Mouse (Mus musculus) common myeloid progenitor, adult 5-6 weeks (primary cell): ENCODE results near the gene Stxbp5. TPM values are rescaled to one million over a fixed set of nuclear protein-coding genes. Genes with fewer than 3 reads are reported as not detected.

ENCODE experiments used
- ATAC-seq: replicated peaks from 2 replicates; pipeline ENCODE4 v1.8.0; 2016; ENCODE audit warnings: low read depth, mild to moderate bottlenecking, moderate TSS enrichment, inconsistent platforms; ENCODE audit not compliant: poor library complexity, severe bottlenecking
- total RNA-seq: library from RNA; stranded (forward); fragments of 200-1000, 187-1606 nt; gene quantifications from 2 replicates; pipeline ENCODE4 v1.2.3, GENCODE M21; 2017

Stxbp5 gene
- total RNA-seq, 1 experiment from 2014 or later, result 51.8 TPM

GRCm38 (mm10) chr10:9770261-9770660 lies 130.6 kb downstream of the Stxbp5 start:
- ATAC-seq, result no peak

GRCm38 (mm10) chr10:9763831-9764230 lies 137.0 kb downstream of the Stxbp5 start:
- no peak for ATAC-seq

DNA sequence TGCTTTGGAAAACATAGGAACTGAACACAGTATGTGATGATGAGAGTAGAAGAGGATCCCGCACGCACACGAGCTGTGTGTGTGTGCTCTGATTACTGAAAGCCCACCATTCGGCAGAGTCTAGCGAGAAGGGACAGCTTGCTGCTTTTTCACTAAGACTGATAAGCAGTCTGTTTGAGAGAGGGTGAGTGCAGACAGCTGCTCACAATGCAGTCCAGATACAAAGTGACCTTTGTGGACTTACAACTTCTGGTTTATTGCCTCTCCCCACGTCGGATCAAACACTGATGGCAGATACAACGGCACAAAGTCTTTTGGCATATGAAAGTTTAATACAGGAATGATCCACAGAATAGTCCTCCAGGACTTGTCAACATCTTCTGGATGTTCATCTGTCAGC lies 140.6 kb downstream of the Stxbp5 start:
- no peak for ATAC-seq

DNA sequence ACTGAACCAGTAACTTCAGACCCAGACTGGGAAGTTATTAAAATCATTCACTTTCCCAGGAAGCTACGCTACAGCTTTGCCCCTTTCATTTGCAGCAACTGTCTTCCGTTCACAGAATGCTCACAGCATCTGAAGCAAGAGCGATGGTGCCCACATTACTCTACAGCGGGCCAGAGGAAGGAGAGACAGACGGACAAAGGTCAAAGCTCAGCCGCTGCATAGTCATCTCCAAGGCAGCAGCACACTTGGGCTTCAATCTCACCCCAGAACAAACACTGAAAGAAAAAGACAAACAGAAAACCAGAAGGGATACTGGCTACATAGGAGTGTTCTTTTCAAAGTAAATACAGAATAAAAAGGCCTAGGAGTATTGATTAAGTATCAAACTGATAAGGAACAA lies 144.3 kb downstream of the Stxbp5 start:
- no peak for ATAC-seq

DNA sequence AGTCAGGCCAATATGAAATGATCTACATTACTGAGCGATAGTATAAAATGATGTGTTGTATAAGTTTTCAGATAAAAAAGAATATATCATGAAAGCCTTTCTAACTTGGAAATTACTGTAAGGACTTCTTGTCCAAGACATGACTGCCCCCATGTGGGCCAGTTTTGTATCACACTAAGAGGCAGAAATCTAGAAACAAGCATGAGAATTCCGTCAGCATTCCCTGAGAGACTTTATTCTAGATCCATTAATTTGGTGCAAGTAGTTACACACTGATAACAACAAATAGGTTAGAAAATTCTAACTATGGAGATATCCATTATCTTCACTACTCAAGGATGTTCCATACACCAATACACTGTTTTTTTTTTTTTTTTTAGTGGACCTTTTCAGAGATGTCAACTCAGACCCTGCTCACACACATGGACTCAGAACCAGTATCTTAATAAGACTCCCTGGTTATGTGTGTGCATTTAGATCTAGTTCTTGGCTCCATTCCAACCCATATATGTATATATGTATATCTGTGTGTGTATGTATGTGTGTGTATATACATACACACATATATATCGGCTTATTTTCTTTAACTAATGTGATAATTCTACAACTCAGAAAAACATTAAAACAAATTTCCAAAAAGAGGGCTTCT lies 145.9 kb downstream of the Stxbp5 start:
- peak; percentile 65; the same call in 1 of the 2 replicates for ATAC-seq

GRCm38 (mm10) chr10:9733861-9734260 lies 167.0 kb downstream of the Stxbp5 start:
- ATAC-seq, result no peak

- no peak for ATAC-seq
Measured at GRCm38 (mm10) chr10:9732065-9732749, 168.7 kb downstream of the Stxbp5 start.

- ATAC-seq, result no peak
Measured at GRCm38 (mm10) chr10:9722519-9723303, 178.2 kb downstream of the Stxbp5 start.

DNA sequence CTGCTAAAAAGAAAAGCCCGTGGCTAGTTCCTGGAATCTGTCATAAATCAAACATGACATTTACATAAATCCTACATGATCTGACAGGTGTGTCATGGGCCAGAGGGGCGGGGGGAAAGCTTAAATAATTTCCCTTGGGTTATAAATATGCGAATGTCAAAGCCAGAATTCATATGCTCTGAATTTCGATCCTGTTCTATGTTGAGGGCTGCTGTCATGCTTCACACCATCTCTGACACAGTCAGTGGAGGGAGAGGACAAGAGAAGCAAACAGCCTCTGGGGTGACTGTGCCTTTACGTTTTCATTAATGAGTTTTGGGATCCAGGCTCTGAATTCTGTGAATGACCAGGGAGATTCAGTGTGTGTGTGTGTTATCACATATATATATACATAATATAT lies 180.9 kb downstream of the Stxbp5 start:
- ATAC-seq, result no peak

DNA sequence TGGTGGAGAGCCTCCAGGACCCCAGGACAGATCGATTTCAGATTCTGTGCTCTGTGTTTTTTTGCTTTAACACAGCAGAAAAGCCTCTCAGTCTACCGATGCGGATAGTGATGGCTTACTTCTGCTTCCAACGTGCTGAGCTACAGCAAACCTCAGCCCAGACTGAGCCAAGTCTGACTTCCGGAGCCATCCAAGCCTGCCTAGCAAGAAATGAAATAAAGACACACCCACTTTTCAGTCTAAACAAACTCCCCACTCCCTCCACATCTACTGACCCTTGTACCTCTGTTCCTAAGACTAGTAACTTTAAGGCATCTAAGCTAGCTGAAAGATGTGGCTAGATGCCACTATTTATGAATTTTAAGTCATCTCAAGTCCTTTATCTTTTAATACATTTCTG lies 182.8 kb downstream of the Stxbp5 start:
- ATAC-seq, result peak; percentile 47; the same call in 1 of the 2 replicates

Other genes starting within 250 kb of the Stxbp5 start
- 0.09 TPM in 1 of 2 replicates, not detected in the other for gene Samd5, start 225.9 kb downstream of the Stxbp5 start, total RNA-seq